Mouse (Mus musculus) spleen, adult 2 months (tissue): ENCODE data around the gene 4921539E11Rik.

ENCODE experiments used
- CTCF ChIP-seq: fragments of 200-500 bp; IDR thresholded peaks from 2 replicates; pipeline ENCODE4 v1.5.1; 2011; ENCODE audit warnings: mild to moderate bottlenecking, inconsistent platforms; ENCODE audit not compliant: insufficient read depth, insufficient read length, insufficient replicate concordance; ENCODE audit errors: extremely low read depth
- POLR2A ChIP-seq: fragments of 200-500 bp; IDR thresholded peaks from 2 replicates; pipeline ENCODE4 v1.6.1; 2011; ENCODE audit warnings: low read depth, low read length, inconsistent platforms

GRCm38 (mm10) chr4:103188786-103189640 is 101.7 kb downstream of the 4921539E11Rik start:
- TF ChIP-seq POLR2A (no peak), CTCF (no peak)
